Mouse (Mus musculus) MEL (cell line): ENCODE data around the gene Mcrip2. TPM values are rescaled to one million over a fixed set of nuclear protein-coding genes. Genes with fewer than 3 reads are reported as not detected.

Experiments used
- DNase-seq: peaks from one replicate; pipeline ENCODE4 v3.0.0; 2011; ENCODE audit warnings: low read depth, low spot score
- H3K27ac ChIP-seq: 2 replicates; pipeline ENCODE4 v1.5.1; 2012; ENCODE audit warnings: low read depth, mild to moderate bottlenecking, control low read depth, low read length, moderate library complexity; ENCODE audit not compliant: control insufficient read depth
- H3K27me3 ChIP-seq, 2 experiments: fragments of 150-350 bp in 1 of 2; sonication (generic) in 1 of 2; 2 replicates each; pipeline ENCODE4 v1.6.1; 2012; ENCODE audit warnings: low read length in 2 of 2, mild to moderate bottlenecking in 2 of 2, improper control_type of control experiment in 1 of 2, moderate library complexity in 1 of 2; ENCODE audit not compliant: insufficient read depth in 2 of 2, control insufficient read depth in 1 of 2
- H3K36me3 ChIP-seq, 2 experiments: 2 replicates each; pipeline ENCODE4 v1.6.1; 2012 to 2014; ENCODE audit warnings: low read length in 2 of 2, improper control_type of control experiment in 1 of 2, inconsistent platforms in 1 of 2, mild to moderate bottlenecking in 1 of 2; ENCODE audit not compliant: insufficient read depth in 2 of 2, control insufficient read depth in 1 of 2
- H3K4me1 ChIP-seq, 2 experiments: fragments of 150-350 bp in 1 of 2; sonication (generic) in 1 of 2; 2 replicates each; pipeline ENCODE4 v1.6.1; 2012; ENCODE audit warnings: low read length in 2 of 2, improper control_type of control experiment in 1 of 2, mild to moderate bottlenecking in 1 of 2; ENCODE audit not compliant: insufficient read depth in 2 of 2, control insufficient read depth in 1 of 2
- H3K4me3 ChIP-seq, 2 experiments: fragments of 150-350 bp in 1 of 2; sonication (generic) in 1 of 2; 2 replicates each; pipeline ENCODE4 v1.5.1; 2012; ENCODE audit warnings: low read depth in 2 of 2, low read length in 2 of 2, mild to moderate bottlenecking in 2 of 2, moderate library complexity in 2 of 2, control low read depth in 1 of 2, improper control_type of control experiment in 1 of 2; ENCODE audit not compliant: control insufficient read depth in 1 of 2, insufficient read depth in 1 of 2
- H3K79me2 ChIP-seq: 2 replicates; pipeline ENCODE4 v1.6.1; 2012; ENCODE audit warnings: mild to moderate bottlenecking, low read length, moderate library complexity; ENCODE audit not compliant: control insufficient read depth, poor library complexity, insufficient read depth
- H3K9ac ChIP-seq: 2 replicates; pipeline ENCODE4 v1.6.1; 2012; ENCODE audit warnings: low read depth, mild to moderate bottlenecking, control low read depth, low read length, moderate library complexity; ENCODE audit not compliant: control insufficient read depth, poor library complexity, severe bottlenecking
- H3K9me3 ChIP-seq: fragments of 150-350 bp; sonication (generic); replicated peaks from 2 replicates; pipeline ENCODE4 v1.6.1; 2012; ENCODE audit warnings: mild to moderate bottlenecking, low read length, improper control_type of control experiment, moderate library complexity; ENCODE audit not compliant: insufficient read depth
- CTCF ChIP-seq, 3 experiments: IDR thresholded peaks in 2 of 3; conservative IDR thresholded peaks in 1 of 3; 2 replicates each; pipeline ENCODE4 v1.5.1; 2011 to 2012; ENCODE audit warnings: low read length in 3 of 3, low read depth in 2 of 3, mild to moderate bottlenecking in 2 of 3, improper control_type of control experiment in 1 of 3, inconsistent platforms in 1 of 3, mixed read lengths in 1 of 3, moderate library complexity in 1 of 3; ENCODE audit not compliant: control insufficient read depth in 1 of 3, insufficient read depth in 1 of 3, poor library complexity in 1 of 3, severe bottlenecking in 1 of 3
- E2F4 ChIP-seq: IDR thresholded peaks from 2 replicates; pipeline ENCODE4 v1.6.1; 2011; ENCODE audit warnings: low read depth, low read length, improper control_type of control experiment, borderline replicate concordance
- ELF1 ChIP-seq: IDR thresholded peaks from 2 replicates; pipeline ENCODE4 v1.6.1; 2014; ENCODE audit warnings: low read depth, mild to moderate bottlenecking, inconsistent platforms, low read length, improper control_type of control experiment, moderate library complexity
- EP300 ChIP-seq, 2 experiments: IDR thresholded peaks; 2 replicates each; pipeline ENCODE4 v1.6.1; 2011; ENCODE audit warnings: improper control_type of control experiment in 2 of 2, low read length in 2 of 2, low read depth in 1 of 2, mild to moderate bottlenecking in 1 of 2
- GABPA ChIP-seq: IDR thresholded peaks from 2 replicates; pipeline ENCODE4 v1.6.1; 2012; ENCODE audit warnings: low read depth, mild to moderate bottlenecking, inconsistent platforms, low read length, improper control_type of control experiment, moderate library complexity
- JUND ChIP-seq: IDR thresholded peaks from 2 replicates; pipeline ENCODE4 v1.6.1; 2011; ENCODE audit warnings: low read depth, mild to moderate bottlenecking, improper control_type of control experiment, low read length
- KAT2A ChIP-seq: conservative IDR thresholded peaks from 2 replicates; pipeline ENCODE4 v1.6.1; 2012; ENCODE audit warnings: low read depth, low read length, improper control_type of control experiment, inconsistent platforms
- MYB ChIP-seq: IDR thresholded peaks from 2 replicates; pipeline ENCODE4 v1.6.1; 2011; ENCODE audit warnings: mild to moderate bottlenecking, low read depth, low read length, improper control_type of control experiment
- NRF1 ChIP-seq: IDR thresholded peaks from 2 replicates; pipeline ENCODE4 v1.6.1; 2014; ENCODE audit warnings: low read depth, mild to moderate bottlenecking, inconsistent platforms, low read length, improper control_type of control experiment, moderate library complexity; ENCODE audit not compliant: poor library complexity, insufficient read depth, severe bottlenecking
- POLR2AphosphoS2 ChIP-seq: IDR thresholded peaks from 2 replicates; pipeline ENCODE4 v1.6.1; 2011; ENCODE audit warnings: low read length, improper control_type of control experiment
- POLR2AphosphoS5 ChIP-seq: IDR thresholded peaks from 2 replicates; pipeline ENCODE4 v1.6.1; 2012; ENCODE audit warnings: low read depth, borderline replicate concordance, mild to moderate bottlenecking, inconsistent platforms, low read length, moderate library complexity, mixed read lengths
- RCOR1 ChIP-seq: IDR thresholded peaks from 2 replicates; pipeline ENCODE4 v1.6.1; 2012; ENCODE audit warnings: low read depth, mild to moderate bottlenecking, inconsistent platforms, low read length, improper control_type of control experiment
- TCF12 ChIP-seq: IDR thresholded peaks from 2 replicates; pipeline ENCODE4 v1.6.1; 2014; ENCODE audit warnings: low read depth, mild to moderate bottlenecking, inconsistent platforms, low read length, improper control_type of control experiment, moderate library complexity
- ZC3H11A ChIP-seq: IDR thresholded peaks from 2 replicates; pipeline ENCODE4 v1.6.1; 2012; ENCODE audit warnings: low read depth, mild to moderate bottlenecking, inconsistent platforms, low read length, improper control_type of control experiment
- ZMIZ1 ChIP-seq: IDR thresholded peaks from 2 replicates; pipeline ENCODE4 v1.6.1; 2012; ENCODE audit warnings: low read depth, mild to moderate bottlenecking, inconsistent platforms, low read length, improper control_type of control experiment, moderate library complexity
- polyA plus RNA-seq, 2 experiments: library from polyadenylated mRNA; stranded (reverse) in 1 of 2; unstranded in 1 of 2; fragments of >175 nt in 1 of 2; fragments of >200 nt in 1 of 2; gene quantifications; 2 replicates each; pipeline versions ENCODE4 v1.2.1 to v1.2.4; 2012; ENCODE audit warnings: low replicate concordance in 2 of 2, low read depth in 1 of 2; ENCODE audit not compliant: insufficient read length in 2 of 2, insufficient read depth in 1 of 2, missing spikeins in 1 of 2
- total RNA-seq: library from RNA; depleted of rRNA; stranded (reverse); fragments of 300-350 nt; gene quantifications from 2 replicates; pipeline ENCODE4 v1.2.3, GENCODE M21; 2012

Mcrip2 gene
- total and polyA plus RNA-seq, 3 experiments = 88.9 to 281 (median 107) TPM

GRCm38 (mm10) chr17:25827011-25827410 is 41.6 kb downstream of the Mcrip2 start:
- Histone ChIP-seq H3K36me3 (peaks cover 0 to 17% of the 10 kb centered on the region in 2 experiments; a peak in 2 of 4 replicates), H3K4me1 (peaks cover 0 to 42% of the 10 kb centered on the region in 2 experiments; a peak in 2 of 4 replicates), H3K4me3 (no peak overlapping the region)

GRCm38 (mm10) chr17:25825984-25826570 is 42.5 kb downstream of the Mcrip2 start:
- no peak overlapping the region for H3K4me3 ChIP-seq
- peaks cover 44% of the 10 kb centered on the region for H3K79me2 ChIP-seq
- peaks cover 0 to 33% of the 10 kb centered on the region in 2 experiments; a peak in 2 of 4 replicates for H3K4me1 ChIP-seq
- no peak for DNase-seq
- no peaks in the 10 kb centered on the region for H3K9me3 ChIP-seq
- peaks cover 0 to 12% of the 10 kb centered on the region in 2 experiments; a peak in 2 of 4 replicates for H3K36me3 ChIP-seq
- TF ChIP-seq KAT2A (no peak), ELF1 (no peak), NRF1 (no peak), E2F4 (no peak), POLR2AphosphoS5 (no peak), POLR2AphosphoS2 (no peak), ZC3H11A (no peak), CTCF (IDR thresholded peaks at IDR 0.05 in 2 of 3, conservative IDR thresholded peaks at IDR 0.05 in 1 of 3; ENCODE audit: control insufficient read depth in 1 of 3, insufficient read depth in 1 of 3, low read depth in 2 of 3, low read length in 3 of 3, poor library complexity in 1 of 3, severe bottlenecking in 1 of 3) (no peak)
- no peaks in the 10 kb centered on the region for H3K27me3 ChIP-seq
- no peak overlapping the region for H3K27ac ChIP-seq
- no peak overlapping the region for H3K9ac ChIP-seq

More at GRCm38 (mm10) chr17:25827011-25827410, 41.6 kb downstream of the Mcrip2 start:
- Histone ChIP-seq H3K9me3 (no peaks in the 10 kb centered on the region), H3K27ac (no peak overlapping the region), H3K9ac (no peak overlapping the region), H3K79me2 (peaks cover 53% of the 10 kb centered on the region), H3K27me3 (no peaks in the 10 kb centered on the region)
- no peak for DNase-seq
- no peak for TF ChIP-seq TCF12
- TF ChIP-seq, all 39 proteins: peak for 0

GRCm38 (mm10) chr17:25825311-25825710 is 43.3 kb downstream of the Mcrip2 start:
- peaks cover 0 to 11% of the 10 kb centered on the region in 2 experiments; a peak in 2 of 4 replicates for H3K36me3 ChIP-seq
- H3K4me3 ChIP-seq = peak overlapping the region; percentile 73 to 89
- H3K4me1 ChIP-seq = peaks cover 0 to 29% of the 10 kb centered on the region in 2 experiments; a peak in 2 of 4 replicates
- H3K9ac ChIP-seq = peak overlapping the region; percentile 63
- H3K9me3 ChIP-seq = no peaks in the 10 kb centered on the region
- H3K27me3 ChIP-seq = no peaks in the 10 kb centered on the region; a peak in 1 of 4 replicates
- TF ChIP-seq GABPA = no peak
- no peak for TF ChIP-seq CTCF (IDR thresholded peaks at IDR 0.05 in 2 of 3, conservative IDR thresholded peaks at IDR 0.05 in 1 of 3; ENCODE audit: control insufficient read depth in 1 of 3, insufficient read depth in 1 of 3, low read depth in 2 of 3, low read length in 3 of 3, poor library complexity in 1 of 3, severe bottlenecking in 1 of 3)
- no peak for TF ChIP-seq ZMIZ1
- TF ChIP-seq RCOR1 = no peak
- no peak for TF ChIP-seq EP300 (IDR thresholded peaks at IDR 0.05; ENCODE audit: low read depth in 1 of 2, low read length in 2 of 2)
- no peak for TF ChIP-seq JUND
- no peak for TF ChIP-seq POLR2AphosphoS5
- TF ChIP-seq MYB = no peak
- TF ChIP-seq, all 39 proteins: peak for 0
- no peak for DNase-seq
- Histone ChIP-seq H3K27ac (no peak overlapping the region), H3K79me2 (peaks cover 38% of the 10 kb centered on the region)
